Mouse (Mus musculus) hindbrain, embryonic 12.5 days (tissue): ENCODE measurements around the gene Bmp10. TPM values are rescaled to one million over a fixed set of nuclear protein-coding genes. Genes with fewer than 3 reads are reported as not detected.
A peak's percentile ranks its signal among the peaks of the same experiment; 100 is the strongest.

Experiments
- ATAC-seq: fragments of 200-750 bp; cut with Nextera tagmentation; 2 replicates; pipeline ENCODE4 v1.8.0; 2017; ENCODE audit warnings: moderate TSS enrichment; ENCODE audit not compliant: low FRiP score
- H3K27ac ChIP-seq: fragments of 300-500 bp; sonication (generic); 2 replicates; pipeline ENCODE4 v1.5.1; 2016; ENCODE audit warnings: mild to moderate bottlenecking
- H3K27me3 ChIP-seq: fragments of 300-500 bp; sonication (generic); 2 replicates; pipeline ENCODE4 v1.6.1; 2016; ENCODE audit warnings: mild to moderate bottlenecking
- H3K36me3 ChIP-seq: fragments of 300-500 bp; sonication (generic); 2 replicates; pipeline ENCODE4 v1.6.1; 2016; ENCODE audit warnings: mild to moderate bottlenecking
- H3K4me1 ChIP-seq: fragments of 300-500 bp; sonication (generic); 2 replicates; pipeline ENCODE4 v1.6.1; 2016
- H3K4me2 ChIP-seq: fragments of 300-500 bp; sonication (generic); replicated peaks from 2 replicates; pipeline ENCODE4 v1.6.1; 2016; ENCODE audit warnings: mild to moderate bottlenecking
- H3K4me3 ChIP-seq: fragments of 300-500 bp; sonication (generic); 2 replicates; pipeline ENCODE4 v1.5.1; 2016; ENCODE audit warnings: mild to moderate bottlenecking
- H3K9ac ChIP-seq: fragments of 300-500 bp; sonication (generic); 2 replicates; pipeline ENCODE4 v1.6.1; 2016; ENCODE audit warnings: mild to moderate bottlenecking, moderate library complexity
- H3K9me3 ChIP-seq: fragments of 300-500 bp; sonication (generic); replicated peaks from 2 replicates; pipeline ENCODE4 v1.6.1; 2016; ENCODE audit warnings: mild to moderate bottlenecking
- WGBS: fragments of 180-500 bp; shearing (Covaris S2); methylation state at CpG from one replicate; pipeline ENCODE4 v1.1.7; 2016; 5-methylcytosine and 5-hydroxymethylcytosine counted together
- polyA plus RNA-seq: library from polyadenylated mRNA; unstranded; fragments of >200 nt; fragmentation: Nextera tagmentation; extraction: Ambion mirVana; gene quantifications from 2 replicates; pipeline ENCODE4 v1.2.1, GENCODE M21; 2016

The Bmp10 gene
- polyA plus RNA-seq, 1 experiment from 2014 or later, result not detected

DNA sequence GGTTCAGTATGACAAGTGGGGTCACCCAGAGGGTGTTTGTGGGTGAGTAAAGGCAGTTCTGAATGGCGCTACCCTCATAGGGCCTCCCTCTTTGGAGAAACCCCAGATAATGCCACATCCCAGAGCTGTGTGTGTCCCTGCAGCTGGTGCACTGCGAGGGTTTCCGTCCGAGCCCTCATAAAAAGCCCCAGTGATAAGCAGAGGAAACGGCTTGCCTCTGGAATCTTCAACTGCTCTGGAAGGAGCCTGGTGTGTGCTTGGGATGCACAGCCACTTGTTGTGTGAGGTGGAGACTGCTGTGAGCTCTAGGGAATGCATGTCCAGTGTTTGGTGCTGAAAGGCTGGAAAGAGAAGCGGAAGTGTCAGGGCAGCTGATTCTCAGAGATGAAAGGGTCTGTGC is 27.3 kb upstream of the Bmp10 start:
- WGBS, result 80% methylated on average over 6 of the region's 6 CpGs
- 0 out of 2 replicates have a peak, but pooled peaks cover 4% of the 10 kb centered on the region for H3K4me1 ChIP-seq
- H3K27ac ChIP-seq, result no peak overlapping the region
- H3K9me3 ChIP-seq, result no peaks in the 10 kb centered on the region
- no peak overlapping the region for H3K9ac ChIP-seq
- H3K27me3 ChIP-seq, result no peaks in the 10 kb centered on the region
- no peak overlapping the region for H3K4me3 ChIP-seq
- H3K4me2 ChIP-seq, result no peak overlapping the region
- no peak for ATAC-seq
- no peaks in the 10 kb centered on the region for H3K36me3 ChIP-seq

GRCm38 (mm10) chr6:87412011-87412410 is 16.8 kb upstream of the Bmp10 start:
- WGBS, result 33% methylated on average over 3 of the region's 3 CpGs
- ATAC-seq, result 0 out of 2 replicates have a peak, but pooled peaks have one; percentile 43

GRCm38 (mm10) chr6:87422304-87422703 is 6.5 kb upstream of the Bmp10 start:
- H3K27me3 ChIP-seq, result no peaks in the 10 kb centered on the region
- no peaks in the 10 kb centered on the region for H3K4me1 ChIP-seq
- H3K27ac ChIP-seq, result no peak overlapping the region
- no peak overlapping the region for H3K9ac ChIP-seq
- no peak overlapping the region for H3K4me3 ChIP-seq
- ATAC-seq, result no peak
- no peaks in the 10 kb centered on the region for H3K9me3 ChIP-seq
- H3K36me3 ChIP-seq, result no peaks in the 10 kb centered on the region
- H3K4me2 ChIP-seq, result no peak overlapping the region
- WGBS, result 82% methylated on average over 7 of the region's 7 CpGs

More at GRCm38 (mm10) chr6:87412011-87412410, 16.8 kb upstream of the Bmp10 start:
- Histone ChIP-seq H3K4me2 (no peak overlapping the region), H3K9ac (no peak overlapping the region), H3K27me3 (no peaks in the 10 kb centered on the region), H3K9me3 (no peaks in the 10 kb centered on the region), H3K4me1 (0 out of 2 replicates have a peak, but pooled peaks cover 4% of the 10 kb centered on the region), H3K4me3 (no peak overlapping the region), H3K27ac (no peak overlapping the region), H3K36me3 (no peaks in the 10 kb centered on the region)

DNA sequence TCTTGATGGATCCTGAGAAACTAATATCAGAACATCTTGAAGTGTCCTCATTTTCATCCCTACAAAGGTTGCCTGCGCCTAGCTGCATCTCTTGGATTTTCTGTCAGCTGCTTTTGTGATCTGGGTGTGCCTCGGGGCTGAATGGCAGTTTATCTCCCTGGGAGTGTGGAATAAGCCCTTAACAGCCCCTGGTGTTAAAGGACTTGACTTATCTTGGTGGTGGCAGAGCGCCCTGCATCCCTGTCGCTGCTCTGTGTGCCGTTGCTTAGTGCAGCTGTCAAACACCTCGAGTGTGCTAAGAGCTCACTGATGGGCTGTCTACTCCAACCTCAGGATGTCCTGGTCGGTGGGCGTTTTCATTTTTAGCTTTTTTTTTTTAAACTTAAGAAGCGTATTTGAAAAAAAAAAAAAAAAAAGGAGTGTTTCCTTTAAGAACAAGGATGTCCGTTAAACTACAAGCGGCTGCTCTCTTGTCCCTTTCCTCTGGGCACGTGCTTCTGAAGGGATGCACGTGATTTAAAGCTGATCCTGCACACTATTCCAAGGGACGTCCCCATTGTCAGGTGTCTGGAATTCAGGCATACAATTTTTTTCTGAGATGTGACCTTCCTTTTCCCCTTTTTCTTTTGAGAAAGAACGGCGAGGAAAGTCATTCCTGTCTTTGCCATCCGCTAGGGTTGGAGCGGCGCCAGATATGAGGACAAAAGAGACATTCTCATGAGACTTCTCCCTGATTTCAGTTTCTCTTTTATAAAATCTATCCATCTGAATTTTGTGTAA is 4.6 kb upstream of the Bmp10 start:
- H3K36me3 ChIP-seq, result no peaks in the 10 kb centered on the region
- H3K27ac ChIP-seq, result no peak overlapping the region
- no peak overlapping the region for H3K9ac ChIP-seq
- no peaks in the 10 kb centered on the region for H3K4me1 ChIP-seq
- H3K4me2 ChIP-seq, result no peak overlapping the region
- ATAC-seq, result no peak
- no peaks in the 10 kb centered on the region for H3K27me3 ChIP-seq
- H3K9me3 ChIP-seq, result no peaks in the 10 kb centered on the region
- no peak overlapping the region for H3K4me3 ChIP-seq
- 69% methylated on average over 19 of the region's 19 CpGs for WGBS

- no peaks in the 10 kb centered on the region for H3K36me3 ChIP-seq
- H3K27ac ChIP-seq, result no peak overlapping the region
- no peaks in the 10 kb centered on the region for H3K27me3 ChIP-seq
- H3K9me3 ChIP-seq, result no peaks in the 10 kb centered on the region
- H3K4me2 ChIP-seq, result no peak overlapping the region
- ATAC-seq, result no peak
- H3K4me1 ChIP-seq, result no peaks in the 10 kb centered on the region
- no peak overlapping the region for H3K4me3 ChIP-seq
- H3K9ac ChIP-seq, result no peak overlapping the region
- 83% methylated on average over 5 of the region's 5 CpGs for WGBS
Observed at GRCm38 (mm10) chr6:87426954-87427353, 1.8 kb upstream of the Bmp10 start.

GRCm38 (mm10) chr6:87427616-87428015 is 1.2 kb upstream of the Bmp10 start:
- ATAC-seq, result no peak
- Histone ChIP-seq H3K4me3 (no peak overlapping the region), H3K9me3 (no peaks in the 10 kb centered on the region), H3K4me1 (no peaks in the 10 kb centered on the region), H3K9ac (no peak overlapping the region), H3K27me3 (no peaks in the 10 kb centered on the region), H3K36me3 (no peaks in the 10 kb centered on the region), H3K27ac (no peak overlapping the region), H3K4me2 (no peak overlapping the region)
- WGBS, result 57% methylated on average over 8 of the region's 8 CpGs

DNA sequence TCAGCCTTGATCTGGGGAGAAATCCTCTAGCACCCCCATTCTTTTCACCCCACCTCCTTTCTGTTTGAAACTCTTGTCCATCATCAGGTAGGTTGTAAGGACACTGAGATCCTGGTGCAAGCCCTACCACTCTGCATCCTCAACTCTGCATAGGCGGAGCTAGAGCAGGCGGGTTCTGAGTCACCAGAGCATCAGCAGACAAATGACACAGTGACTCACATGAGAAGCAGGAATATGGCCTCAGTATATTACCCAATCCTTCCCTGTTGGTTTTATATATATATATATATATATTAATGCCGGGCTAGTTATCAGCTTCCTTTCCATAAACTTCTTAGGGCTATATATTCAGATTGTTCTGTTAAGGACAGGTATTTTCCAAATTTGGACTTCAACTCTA is 7.0 kb downstream of the Bmp10 start:
- H3K9me3 ChIP-seq, result no peaks in the 10 kb centered on the region
- H3K9ac ChIP-seq, result no peak overlapping the region
- no peaks in the 10 kb centered on the region for H3K36me3 ChIP-seq
- H3K4me2 ChIP-seq, result no peak overlapping the region
- no peaks in the 10 kb centered on the region for H3K4me1 ChIP-seq
- no peak overlapping the region for H3K27ac ChIP-seq
- 94% methylated on average over 2 of the region's 3 CpGs for WGBS
- H3K4me3 ChIP-seq, result no peak overlapping the region
- no peaks in the 10 kb centered on the region for H3K27me3 ChIP-seq
- no peak for ATAC-seq

DNA sequence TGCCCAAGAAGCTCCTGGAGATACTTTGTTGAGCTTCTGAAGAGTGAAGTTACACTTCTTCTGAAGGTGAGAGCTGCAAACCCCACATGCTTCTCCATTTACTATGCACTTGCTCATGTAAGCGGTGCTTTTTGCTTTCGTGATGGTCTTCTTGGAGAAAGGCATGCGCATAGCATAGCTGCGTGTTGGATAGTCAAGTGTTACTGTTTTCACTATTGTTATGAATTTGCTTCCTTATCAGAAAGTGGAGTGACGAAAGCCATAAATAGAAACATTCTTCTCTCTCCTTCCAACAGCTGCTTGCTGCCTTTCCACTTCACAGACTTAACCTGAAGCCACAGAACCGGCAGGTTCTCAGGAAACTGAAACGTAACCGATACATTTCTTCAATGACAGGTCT is 8.0 kb downstream of the Bmp10 start:
- no peak overlapping the region for H3K4me2 ChIP-seq
- 86% methylated on average over 8 of the region's 8 CpGs for WGBS
- ATAC-seq, result no peak

DNA sequence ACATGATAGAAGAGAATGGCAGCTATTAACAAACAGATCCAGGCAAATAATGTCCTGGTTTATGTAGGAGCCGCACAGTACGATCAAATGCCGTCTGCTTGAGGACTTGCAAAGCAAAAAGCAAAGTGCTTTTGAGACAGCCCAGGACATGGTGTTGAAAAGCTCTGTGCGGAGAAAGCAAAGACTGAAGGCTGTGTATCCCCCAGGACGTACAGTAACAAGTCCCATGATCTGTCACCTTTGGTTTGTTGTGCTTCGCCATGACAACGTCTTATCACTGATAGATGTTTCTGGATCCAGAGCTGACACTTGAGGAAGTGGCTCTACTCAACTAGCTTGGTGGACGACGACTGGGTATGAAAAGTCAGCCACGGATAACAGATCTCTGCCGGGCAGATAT is 14.5 kb downstream of the Bmp10 start:
- H3K4me3 ChIP-seq, result no peak overlapping the region
- WGBS, result 89% methylated on average over 11 of the region's 11 CpGs
- H3K36me3 ChIP-seq, result no peaks in the 10 kb centered on the region
- no peaks in the 10 kb centered on the region for H3K9me3 ChIP-seq
- no peak overlapping the region for H3K4me2 ChIP-seq
- H3K4me1 ChIP-seq, result no peaks in the 10 kb centered on the region
- H3K27ac ChIP-seq, result no peak overlapping the region
- H3K9ac ChIP-seq, result no peak overlapping the region
- H3K27me3 ChIP-seq, result no peaks in the 10 kb centered on the region
- no peak for ATAC-seq

More for the DNA sequence above, 8.0 kb downstream of the Bmp10 start:
- no peak overlapping the region for H3K9ac ChIP-seq
- H3K4me3 ChIP-seq, result no peak overlapping the region
- H3K27me3 ChIP-seq, result no peaks in the 10 kb centered on the region
- no peaks in the 10 kb centered on the region for H3K36me3 ChIP-seq
- no peaks in the 10 kb centered on the region for H3K9me3 ChIP-seq
- no peaks in the 10 kb centered on the region for H3K4me1 ChIP-seq
- H3K27ac ChIP-seq, result no peak overlapping the region

GRCm38 (mm10) chr6:87445222-87445621 is 16.4 kb downstream of the Bmp10 start:
- Histone ChIP-seq H3K4me2 (no peak overlapping the region), H3K9ac (no peak overlapping the region), H3K9me3 (no peaks in the 10 kb centered on the region), H3K36me3 (no peaks in the 10 kb centered on the region), H3K4me3 (no peak overlapping the region), H3K27ac (no peak overlapping the region), H3K4me1 (no peaks in the 10 kb centered on the region), H3K27me3 (no peaks in the 10 kb centered on the region)
- WGBS, result 81% methylated on average over 7 of the region's 7 CpGs
- ATAC-seq, result no peak

DNA sequence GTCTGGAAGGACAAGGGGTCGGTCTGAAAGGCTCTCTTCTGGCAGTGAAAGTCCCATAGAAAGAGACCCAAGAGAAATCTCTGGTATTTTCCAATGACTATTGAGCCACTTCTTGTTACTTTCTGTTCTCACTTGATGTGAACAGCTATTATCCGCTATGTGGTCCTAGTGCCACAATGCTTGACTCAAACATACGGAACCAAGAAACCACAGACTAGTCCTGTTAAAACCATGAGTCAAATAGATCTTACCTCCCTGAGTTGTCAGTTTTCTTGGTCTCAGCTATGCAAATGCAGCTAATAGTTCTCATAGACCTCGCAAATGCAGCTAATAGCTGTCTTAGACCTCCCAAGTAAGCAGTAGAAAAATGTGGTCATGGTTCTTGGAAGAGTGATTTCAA is 18.4 kb downstream of the Bmp10 start:
- Histone ChIP-seq H3K4me2 (no peak overlapping the region), H3K9me3 (no peaks in the 10 kb centered on the region), H3K4me1 (no peaks in the 10 kb centered on the region), H3K27ac (no peak overlapping the region), H3K27me3 (no peaks in the 10 kb centered on the region), H3K9ac (no peak overlapping the region), H3K4me3 (no peak overlapping the region), H3K36me3 (no peaks in the 10 kb centered on the region)
- WGBS, result 92% methylated on average over 4 of the region's 4 CpGs
- ATAC-seq, result no peak

DNA sequence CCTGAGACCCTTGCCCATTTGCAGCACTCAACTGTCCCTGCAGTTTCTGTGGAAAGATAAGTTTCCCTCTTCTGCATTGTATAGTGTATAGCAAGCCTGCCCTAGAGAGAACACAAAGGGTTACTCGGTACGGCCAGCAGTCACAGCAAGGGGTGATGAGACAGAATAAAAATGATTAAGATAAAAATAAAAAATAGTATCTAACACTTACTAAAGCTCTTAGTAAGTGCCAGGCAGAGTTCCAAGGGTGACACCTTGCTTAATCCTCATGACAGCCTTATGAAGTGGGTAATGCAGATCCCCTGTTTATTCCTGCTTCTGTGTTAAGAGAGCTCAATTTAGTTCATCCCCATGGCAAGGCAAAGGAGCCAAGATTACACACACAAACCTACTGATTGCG is 20.7 kb downstream of the Bmp10 start:
- no peak overlapping the region for H3K9ac ChIP-seq
- 85% methylated on average over 3 of the region's 3 CpGs for WGBS
- H3K27me3 ChIP-seq, result no peaks in the 10 kb centered on the region
- no peak overlapping the region for H3K4me2 ChIP-seq
- H3K27ac ChIP-seq, result no peak overlapping the region
- no peak overlapping the region for H3K4me3 ChIP-seq
- ATAC-seq, result no peak
- no peaks in the 10 kb centered on the region for H3K36me3 ChIP-seq
- no peaks in the 10 kb centered on the region for H3K4me1 ChIP-seq
- H3K9me3 ChIP-seq, result no peaks in the 10 kb centered on the region

GRCm38 (mm10) chr6:87451016-87451415 is 22.2 kb downstream of the Bmp10 start:
- Histone ChIP-seq H3K27me3 (no peaks in the 10 kb centered on the region), H3K27ac (no peak overlapping the region), H3K9me3 (no peaks in the 10 kb centered on the region), H3K4me1 (no peaks in the 10 kb centered on the region), H3K9ac (no peak overlapping the region), H3K4me3 (no peak overlapping the region), H3K4me2 (no peak overlapping the region), H3K36me3 (no peaks in the 10 kb centered on the region)
- no peak for ATAC-seq
- 76% methylated on average over 3 of the region's 3 CpGs for WGBS
